Mouse (Mus musculus) large intestine, adult 2 months (tissue): ENCODE results near the gene Dusp16. TPM values are rescaled to one million over a fixed set of nuclear protein-coding genes. Genes with fewer than 3 reads are reported as not detected.
A peak's percentile ranks its signal among the peaks of the same experiment; 100 is the strongest.
"Not testable (repeated sequence)": the region's sequence is repeated elsewhere in the genome, so short reads cannot be mapped to it uniquely, and the experiment has no call there.

Experiments
- DNase-seq: peaks from one replicate; pipeline ENCODE4 v3.0.0-alpha.2; 2012; ENCODE audit warnings: low read depth, low spot score
- WGBS: fragments of 180-500 bp; shearing (Covaris S2); methylation state at CpG from one replicate; pipeline ENCODE4 v1.1.7; 2018; 5-methylcytosine and 5-hydroxymethylcytosine counted together
- polyA plus RNA-seq: library from polyadenylated mRNA; depleted of rRNA; stranded (reverse); fragments of >200 nt; gene quantifications from 2 replicates; pipeline ENCODE4 v1.2.3, GENCODE M21; 2012

Dusp16 gene
- polyA plus RNA-seq, 1 experiment, result 9.3 TPM

- no peak for DNase-seq
- 37% methylated on average over 3 of the region's 3 CpGs for WGBS
Observed at GRCm38 (mm10) chr6:134713321-134713720, 79.1 kb downstream of the Dusp16 start.

- WGBS, result 90% methylated on average over 15 of the region's 15 CpGs
- DNase-seq, result no peak
Observed at GRCm38 (mm10) chr6:134710020-134710419, 82.4 kb downstream of the Dusp16 start.

- no peak for DNase-seq
- WGBS, result 25% methylated on average over 4 of the region's 4 CpGs
Observed at GRCm38 (mm10) chr6:134706467-134706866, 86.0 kb downstream of the Dusp16 start.

GRCm38 (mm10) chr6:134703053-134703690, 89.3 kb downstream of the Dusp16 start:
- no peak for DNase-seq
- WGBS, result 79% methylated on average over 4 of the region's 4 CpGs

GRCm38 (mm10) chr6:134702184-134702583, 90.2 kb downstream of the Dusp16 start:
- DNase-seq, result no peak
- WGBS, result 97% methylated on average over 7 of the region's 7 CpGs

- DNase-seq, result no peak
- 44% methylated on average over 6 of the region's 6 CpGs for WGBS
Observed at GRCm38 (mm10) chr6:134701211-134701602, 91.2 kb downstream of the Dusp16 start.

- whole genome bisulfite sequencing, result 26% methylated on average over 8 of the region's 8 CpGs
- DNase-seq, result peak; percentile 46
Observed at GRCm38 (mm10) chr6:134700451-134701210, 91.8 kb downstream of the Dusp16 start.

- 95% methylated on average over 5 of the region's 5 CpGs for WGBS
- no peak for DNase-seq
Observed at GRCm38 (mm10) chr6:134698243-134698642, 94.2 kb downstream of the Dusp16 start.

GRCm38 (mm10) chr6:134696554-134696953, 95.9 kb downstream of the Dusp16 start:
- WGBS, result 61% methylated on average over 2 of the region's 2 CpGs
- DNase-seq, result no peak

GRCm38 (mm10) chr6:134696146-134696545, 96.3 kb downstream of the Dusp16 start:
- DNase-seq, result no peak
- WGBS, result 57% methylated on average over 4 of the region's 4 CpGs

- 78% methylated on average over 3 of the region's 3 CpGs for WGBS
Observed at GRCm38 (mm10) chr6:134695625-134696024, 96.8 kb downstream of the Dusp16 start.

GRCm38 (mm10) chr6:134694988-134695387, 97.4 kb downstream of the Dusp16 start:
- 98% methylated on average over 3 of the region's 3 CpGs for WGBS
- no peak for DNase-seq

More at GRCm38 (mm10) chr6:134695625-134696024, 96.8 kb downstream of the Dusp16 start:
- DNase-seq, result no peak

GRCm38 (mm10) chr6:134694498-134694897, 97.9 kb downstream of the Dusp16 start:
- WGBS, result 97% methylated on average over 6 of the region's 6 CpGs
- DNase-seq, result no peak

GRCm38 (mm10) chr6:134685515-134685914, 106.9 kb downstream of the Dusp16 start:
- WGBS, result 95% methylated on average over 6 of the region's 6 CpGs
- no peak for DNase-seq

- WGBS, result 77% methylated on average over 2 of the region's 2 CpGs
- no peak for DNase-seq
Observed at GRCm38 (mm10) chr6:134685040-134685439, 107.4 kb downstream of the Dusp16 start.

- no peak for DNase-seq
- 74% methylated on average over 6 of the region's 6 CpGs for WGBS
Observed at GRCm38 (mm10) chr6:134684354-134684915, 108.0 kb downstream of the Dusp16 start.

GRCm38 (mm10) chr6:134679330-134679729, 113.1 kb downstream of the Dusp16 start:
- DNase-seq, result not testable (repeated sequence)
- WGBS, result 82% methylated on average over 4 of the region's 4 CpGs

GRCm38 (mm10) chr6:134678037-134678436, 114.4 kb downstream of the Dusp16 start:
- no peak for DNase-seq
- WGBS, result 29% methylated on average over 3 of the region's 3 CpGs

- DNase-seq, result no peak
- 69% methylated on average over 4 of the region's 4 CpGs for WGBS
Observed at GRCm38 (mm10) chr6:134677504-134677903, 114.9 kb downstream of the Dusp16 start.

- 82% methylated on average over 8 of the region's 8 CpGs for WGBS
- DNase-seq, result not testable (repeated sequence)
Observed at GRCm38 (mm10) chr6:134673712-134674111, 118.7 kb downstream of the Dusp16 start.
